Mouse (Mus musculus) thymus, postnatal 14 days (tissue): Measurements from ENCODE around the gene Vmn1r57.
"Not testable (repeated sequence)": the region's sequence is repeated elsewhere in the genome, so short reads cannot be mapped to it uniquely, and the experiment has no call there.

Experiments used
- DNase-seq: peaks from one replicate; pipeline ENCODE4 v3.0.0; 2021

Gene Vmn1r57

GRCm38 (mm10) chr7:5218193-5218592, at the start of gene Vmn1r57:
Gene Vmn1r57, plus strand, starts transcription at chr7:5218493.
- DNase-seq: not testable (repeated sequence)

GRCm38 (mm10) chr7:5196647-5197046, 21.6 kb upstream of the Vmn1r57 start, which contains the start of gene Vmn1r56:
Gene Vmn1r56, minus strand, starts transcription at chr7:5196747.
- not testable (repeated sequence) for DNase-seq

- DNase-seq: no peak
These were observed 44.8 kb downstream of the Vmn1r57 start for GRCm38 (mm10) chr7:5263051-5263450.
